Mouse (Mus musculus): ENCODE measurements around the gene Zfp141. TPM values are rescaled to one million over a fixed set of nuclear protein-coding genes. Genes with fewer than 3 reads are reported as not detected.

The Zfp141 gene
- polyA plus RNA-seq (2012; rRNA removed) = 15.7 and 16.4 TPM in 2 replicates

GRCm38 (mm10) chr7:42505588-42505987 is at the start of gene Zfp141:
Gene Zfp141 (minus strand): TSS chr7:42505740.

GRCm38 (mm10) chr7:42447850-42448249 is 57.7 kb downstream of the Zfp141 start, which contains the start of gene 4933421I07Rik:
Gene 4933421I07Rik (minus strand): TSS chr7:42448120.

Other genes starting within 250 kb of the Zfp141 start
- gene Vmn2r61, start 245.7 kb downstream of the Zfp141 start, polyA plus RNA-seq (2012; rRNA removed) = not detected in 2 replicates
- gene 4933421I07Rik, start 57.6 kb downstream of the Zfp141 start, polyA plus RNA-seq (2012; rRNA removed) = not detected in 2 replicates
- gene Gm21028, start 72.8 kb upstream of the Zfp141 start, polyA plus RNA-seq (2012; rRNA removed) = not detected in 2 replicates
- gene Zfp977, start 86.8 kb upstream of the Zfp141 start, polyA plus RNA-seq (2012; rRNA removed) = 0.69 and 0.94 TPM in 2 replicates
- gene Zfp976, start 136.8 kb upstream of the Zfp141 start, polyA plus RNA-seq (2012; rRNA removed) = 1.8 and 2.0 TPM in 2 replicates
- 3.3 and 3.5 TPM in 2 replicates for gene Zfp975, start 187.0 kb upstream of the Zfp141 start, polyA plus RNA-seq (2012; rRNA removed)
- gene Gm17067, start 221.3 kb upstream of the Zfp141 start, polyA plus RNA-seq (2012; rRNA removed) = not detected in 2 replicates